Mouse (Mus musculus) spleen, adult 18-20 months (tissue): ENCODE measurements around the gene Adamts1.

Experiments
- DNase-seq, 2 experiments: peaks; one replicate each; pipeline ENCODE4 v3.0.0; 2022; ENCODE audit warnings: mixed read lengths in 2 of 2

Gene Adamts1

DNA sequence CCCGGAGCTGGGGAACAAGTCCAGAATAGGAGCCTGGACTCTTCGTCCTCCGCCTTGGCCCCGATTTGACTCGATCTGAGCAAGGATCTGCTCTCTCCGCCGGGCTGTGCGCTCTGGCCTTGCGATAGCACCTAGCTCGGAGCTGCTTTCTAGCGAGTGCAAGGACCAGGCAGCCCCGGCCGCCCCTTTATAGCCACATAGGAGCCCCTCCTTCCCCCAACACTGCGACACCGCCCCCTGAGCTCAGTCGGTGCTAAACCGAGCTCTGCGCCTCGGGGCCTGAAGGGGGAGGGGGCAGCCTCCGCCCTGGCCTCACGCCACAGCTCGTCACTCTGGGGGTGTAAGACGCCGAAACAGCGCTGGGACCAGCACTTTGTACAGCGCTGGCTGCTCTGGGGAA is at the start of gene Adamts1:
Adamts1 (minus strand) TSS at position 160 of the 400 bp plus-strand sequence.
- peak; percentile 6 to 8 for DNase-seq

GRCm38 (mm10) chr16:85827066-85827465 is 24.2 kb upstream of the Adamts1 start:
- DNase-seq, result no peak

DNA sequence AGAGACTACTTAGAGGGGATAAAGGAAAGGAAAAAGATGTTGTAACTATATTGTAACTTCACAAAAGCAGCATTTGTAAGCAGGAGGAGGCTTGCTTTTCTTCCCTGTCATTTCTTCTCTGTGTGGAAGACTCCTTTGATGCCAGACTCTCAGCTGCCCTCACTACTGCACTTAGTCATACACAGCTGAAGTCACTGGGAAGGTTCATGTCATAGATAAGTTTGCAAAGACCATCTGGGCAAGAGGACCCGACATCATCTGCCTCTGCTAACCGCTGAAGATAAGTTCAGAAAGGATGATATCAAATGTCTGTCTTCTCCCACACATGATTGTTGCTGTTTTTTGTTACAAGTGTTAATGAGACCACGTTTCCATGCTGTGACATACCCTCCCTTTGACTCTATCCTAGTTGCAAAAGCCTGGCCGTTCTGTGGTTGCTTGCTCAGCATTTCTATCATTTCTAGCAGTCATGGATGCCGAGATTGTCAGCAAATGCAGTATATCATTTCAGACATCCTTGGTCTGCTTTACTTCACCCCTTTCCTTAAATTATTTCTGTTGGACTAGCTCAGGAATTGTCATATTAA is 19.5 kb upstream of the Adamts1 start:
- no peak for DNase-seq

DNA sequence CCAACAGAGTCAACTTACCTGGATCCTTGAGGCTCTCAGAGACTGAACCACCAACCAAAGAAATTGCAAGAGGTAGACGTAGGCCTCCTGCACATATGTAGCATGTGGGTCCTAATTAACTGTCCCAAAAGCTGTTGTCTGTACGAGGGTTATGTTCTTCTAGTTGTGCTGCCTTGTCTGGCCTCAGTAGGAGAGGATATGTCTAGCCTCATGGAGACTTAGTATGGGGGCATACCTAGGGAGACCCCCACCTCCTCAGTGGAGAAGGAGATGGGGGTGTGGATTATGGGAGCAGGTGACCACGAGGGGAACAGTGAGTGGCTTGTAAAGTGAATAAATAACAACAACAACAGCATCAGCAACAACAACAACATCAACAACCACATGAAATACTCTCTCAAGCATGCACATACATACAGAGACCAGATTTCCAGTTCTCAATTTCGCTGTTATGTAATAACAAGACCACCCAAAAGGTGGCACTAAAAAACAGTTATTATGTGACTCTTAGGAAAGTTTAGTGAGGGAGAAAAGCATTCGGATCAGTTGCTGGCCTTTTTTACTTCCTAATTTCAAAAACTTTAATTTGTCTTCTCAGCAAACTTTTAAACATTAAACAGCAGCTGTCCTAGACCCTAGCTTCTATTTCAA is 17.0 kb upstream of the Adamts1 start:
- DNase-seq, result no peak

DNA sequence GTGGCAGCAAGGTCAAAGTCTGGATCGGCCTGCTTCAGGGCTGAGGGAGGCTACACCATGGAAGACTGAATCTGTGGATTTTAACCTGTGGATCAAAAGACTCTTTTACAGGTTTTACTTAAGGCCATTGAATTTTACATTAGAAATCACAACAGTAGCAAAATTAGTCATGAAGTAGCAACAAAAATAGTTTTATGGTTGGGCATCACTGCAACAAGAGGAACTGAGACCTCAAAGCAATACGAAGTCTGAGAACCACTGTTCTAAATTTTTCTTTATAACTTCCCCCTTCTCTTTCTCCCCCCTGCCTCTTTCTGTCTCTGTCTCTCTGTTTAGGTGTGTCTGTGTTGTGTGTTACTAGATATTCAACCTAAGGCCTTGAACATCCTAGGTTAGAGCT is 11.2 kb upstream of the Adamts1 start:
- DNase-seq, result no peak

- peak in 1 of 2 experiments; percentile 11 for DNase-seq
Measured at GRCm38 (mm10) chr16:85807626-85808025, 4.7 kb upstream of the Adamts1 start.

DNA sequence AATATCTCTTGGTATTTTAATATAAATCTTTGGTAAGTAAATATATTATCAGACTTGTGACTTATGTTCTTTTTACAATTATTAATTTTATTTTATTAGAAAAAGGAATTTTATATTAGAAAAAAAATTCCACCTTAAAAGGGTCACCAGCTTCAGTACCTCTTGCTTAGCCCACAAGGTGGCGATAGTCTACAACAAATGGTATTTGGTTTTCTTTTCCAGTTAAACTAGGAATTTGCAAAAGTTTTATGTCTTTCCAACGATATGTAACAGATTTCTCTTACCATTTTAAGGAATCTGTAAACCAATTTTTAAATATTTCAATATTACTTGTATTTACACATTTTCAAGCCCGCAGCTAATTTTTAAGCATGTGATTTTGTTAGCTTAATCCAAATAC is 4.2 kb upstream of the Adamts1 start:
- DNase-seq, result no peak

DNA sequence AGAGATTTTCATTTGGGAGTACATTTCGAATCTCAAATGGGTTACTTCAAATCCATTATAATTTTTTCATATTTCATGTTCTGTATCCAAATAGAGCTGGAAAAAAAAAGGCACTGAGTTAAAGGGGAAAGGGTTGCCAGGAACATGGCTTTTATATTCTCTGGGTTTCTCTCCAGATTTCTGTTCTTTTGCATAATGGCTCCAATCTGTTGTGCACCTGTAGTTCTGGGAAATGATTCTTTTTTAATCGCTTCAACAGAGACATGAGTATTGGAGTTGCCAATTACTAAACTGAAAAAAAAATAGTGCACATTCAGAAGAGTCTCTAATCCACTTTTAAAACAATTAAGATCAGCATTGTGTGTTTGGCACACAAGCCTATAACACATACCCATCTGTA is 2.7 kb upstream of the Adamts1 start:
- no peak for DNase-seq

GRCm38 (mm10) chr16:85803613-85804551 is 969 bp upstream of the Adamts1 start:
- DNase-seq, result peak; percentile 6 to 7

DNA sequence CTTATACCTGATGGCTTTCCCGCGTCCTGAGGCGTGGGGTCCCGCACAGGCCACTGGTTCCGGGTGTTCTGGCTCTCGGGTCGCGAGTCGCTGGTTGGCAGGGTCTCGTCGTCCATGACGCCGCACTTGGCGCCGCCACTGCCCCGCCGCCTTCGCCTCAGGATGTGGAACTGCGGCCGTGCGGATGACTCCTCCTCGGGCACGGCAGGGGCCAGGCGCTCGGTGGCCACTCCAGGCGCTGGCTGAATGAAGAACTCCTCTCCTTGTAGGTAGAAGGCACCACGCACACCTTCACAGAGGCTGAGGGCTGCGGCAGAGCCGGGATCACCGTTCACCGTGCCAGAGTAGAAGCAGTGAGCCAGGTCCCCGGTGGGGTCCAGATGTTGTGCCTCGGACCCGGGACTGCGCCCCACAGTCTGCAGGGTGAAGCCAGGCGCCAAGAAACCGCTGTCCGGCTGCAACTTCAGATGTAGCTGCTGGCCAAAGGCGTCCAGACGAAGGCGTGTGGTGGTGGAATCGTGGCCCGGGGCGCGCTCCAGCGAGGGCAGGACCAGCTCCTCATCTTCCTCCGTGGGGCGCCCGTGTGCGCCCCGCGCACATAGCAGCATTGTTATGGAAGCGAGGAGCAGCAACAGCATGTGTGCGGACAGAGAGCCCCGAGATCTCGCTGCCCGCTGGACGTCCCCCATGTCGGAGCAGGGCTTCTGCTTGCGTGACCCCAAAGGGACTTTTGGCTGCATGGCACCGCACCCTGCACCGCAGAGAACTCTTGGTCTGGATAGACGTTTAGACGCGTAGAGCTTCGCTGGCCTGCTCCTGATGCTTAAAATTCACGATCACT is 722 bp downstream of the Adamts1 start:
- DNase-seq, result no peak

- DNase-seq, result peak; percentile 5 to 6
Measured at GRCm38 (mm10) chr16:85801252-85801651, 1.7 kb downstream of the Adamts1 start.

DNA sequence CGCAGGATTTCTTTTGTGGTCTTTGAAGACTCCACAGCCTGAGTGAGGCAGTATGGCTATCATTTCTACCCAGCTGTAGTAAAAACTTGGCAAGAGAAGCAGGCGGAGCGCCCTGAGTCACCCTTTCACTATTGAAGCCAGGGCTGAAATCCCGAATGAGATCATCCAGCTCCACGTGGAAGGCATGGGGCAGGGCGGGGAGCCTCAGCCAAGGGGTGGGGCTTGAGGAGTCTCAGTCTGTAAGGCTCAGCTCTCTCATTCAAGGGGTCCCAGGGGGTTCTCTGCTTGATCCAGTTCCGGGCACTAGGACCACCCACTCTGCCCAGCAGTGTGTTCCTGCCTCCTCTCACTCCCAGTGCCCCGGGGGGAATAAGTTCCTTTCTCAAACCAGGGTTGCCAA is 2.2 kb downstream of the Adamts1 start:
- DNase-seq, result peak in 1 of 2 experiments; percentile 6

DNA sequence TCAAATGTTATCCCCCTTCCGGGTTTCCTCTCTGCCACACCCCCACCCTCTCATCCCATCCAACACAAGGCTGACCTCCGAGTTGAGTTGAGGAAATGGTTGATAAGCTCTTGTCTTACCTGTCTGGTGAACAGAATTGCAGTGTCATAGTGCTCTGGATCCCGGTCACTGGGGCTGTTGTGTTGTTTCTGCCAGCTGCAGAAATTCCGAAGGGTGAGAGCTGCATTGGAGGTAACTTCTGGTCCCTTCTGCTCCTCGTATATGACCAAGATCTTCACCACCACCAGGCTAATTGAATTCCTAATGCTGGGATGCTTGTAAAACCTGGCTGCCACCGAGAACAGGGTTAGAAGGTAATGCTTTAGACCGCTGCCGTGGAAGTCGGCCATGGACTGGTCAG is 2.9 kb downstream of the Adamts1 start:
- no peak for DNase-seq

- DNase-seq, result no peak
Measured at GRCm38 (mm10) chr16:85798334-85798733, 4.6 kb downstream of the Adamts1 start.

DNA sequence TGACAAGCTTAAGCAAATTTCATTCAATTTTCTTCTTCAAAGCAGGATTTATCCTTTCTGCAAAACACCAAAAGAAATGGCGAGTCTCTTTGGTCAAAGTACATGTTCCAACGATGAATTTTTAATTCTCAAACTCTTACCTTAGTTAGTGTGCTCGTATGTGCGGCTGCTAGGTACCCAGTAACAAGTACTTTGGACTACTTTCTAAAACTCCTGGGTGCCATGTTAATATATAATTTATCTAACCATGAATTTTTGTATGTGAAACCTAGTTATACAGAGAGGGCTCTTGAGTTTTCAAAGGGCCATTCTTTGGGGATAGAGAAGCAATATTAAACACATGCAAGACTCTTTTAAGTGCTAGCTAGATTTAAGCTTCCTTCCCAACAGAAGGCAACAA is 5.8 kb downstream of the Adamts1 start:
- no peak for DNase-seq

DNA sequence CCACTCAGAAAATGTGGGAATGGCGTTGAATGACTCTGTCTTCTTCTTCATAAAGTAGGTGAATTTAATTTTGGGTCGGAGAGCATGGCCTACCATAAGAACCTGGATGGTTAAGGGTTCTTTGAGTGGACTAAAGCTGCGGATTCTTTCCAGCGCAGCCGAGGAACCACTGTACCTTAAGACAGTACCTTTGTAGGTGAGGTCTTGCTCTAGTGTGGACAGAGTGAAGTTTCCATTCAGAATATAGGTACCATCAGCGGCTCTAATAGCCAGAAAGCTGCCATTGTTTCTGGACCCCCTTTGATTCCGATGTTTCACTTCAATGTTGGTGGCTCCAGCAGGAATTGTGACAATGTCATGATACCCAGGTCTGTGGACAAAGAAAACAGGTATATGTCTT is 7.2 kb downstream of the Adamts1 start:
- DNase-seq, result no peak

DNA sequence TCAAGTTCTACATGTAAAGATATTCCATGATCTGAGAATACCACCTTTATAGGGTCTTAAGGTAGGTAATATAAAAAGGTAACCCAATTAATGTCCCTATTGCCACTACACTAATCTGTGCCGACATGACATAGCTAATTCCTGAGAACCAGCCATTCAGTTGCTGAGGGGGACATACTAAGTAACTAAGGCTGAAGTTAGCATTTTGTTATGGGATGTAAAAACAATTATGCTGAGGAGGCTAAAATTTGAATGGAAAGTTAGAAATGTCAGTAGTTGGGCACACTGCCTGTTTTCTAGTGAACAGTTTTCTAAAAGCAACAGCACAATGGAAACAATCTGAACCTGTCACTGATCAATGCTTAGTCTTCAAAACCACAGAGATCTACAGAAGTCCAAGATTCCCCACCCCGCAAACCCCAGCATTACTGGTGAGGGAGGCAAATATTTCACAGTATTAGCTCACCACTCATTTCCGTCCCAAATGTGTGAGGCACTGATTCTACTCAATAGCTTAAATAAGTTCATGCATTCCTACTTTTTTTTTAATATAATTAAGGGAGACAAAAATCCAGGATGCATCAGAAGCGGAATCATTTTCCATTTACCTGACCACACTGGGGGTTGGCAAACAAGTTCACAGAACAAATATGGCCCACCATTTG is 9.6 kb downstream of the Adamts1 start:
- DNase-seq, result no peak

GRCm38 (mm10) chr16:85781076-85781475 is 21.8 kb downstream of the Adamts1 start:
- DNase-seq, result no peak

- DNase-seq, result no peak
Measured at GRCm38 (mm10) chr16:85779775-85780174, 23.1 kb downstream of the Adamts1 start.

DNA sequence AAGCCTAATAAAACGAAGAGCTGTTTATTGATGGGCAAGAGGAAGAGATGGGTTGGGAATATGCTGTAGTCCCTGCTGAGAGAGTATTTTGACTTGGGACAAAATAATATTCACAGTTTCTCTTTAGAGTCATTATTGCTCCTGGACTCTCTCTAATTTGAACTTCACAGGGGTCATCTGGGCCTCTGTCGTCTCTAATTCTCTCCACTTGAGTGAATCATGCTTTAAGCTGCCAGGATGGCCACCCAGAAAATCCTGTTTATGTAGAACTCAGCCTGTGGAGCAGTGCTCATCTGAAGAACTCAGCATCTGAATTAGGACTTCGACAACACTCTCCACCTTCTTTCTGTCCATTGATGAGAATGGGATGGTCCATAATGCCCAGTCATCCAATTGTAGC is 30.6 kb downstream of the Adamts1 start:
- DNase-seq, result no peak

DNA sequence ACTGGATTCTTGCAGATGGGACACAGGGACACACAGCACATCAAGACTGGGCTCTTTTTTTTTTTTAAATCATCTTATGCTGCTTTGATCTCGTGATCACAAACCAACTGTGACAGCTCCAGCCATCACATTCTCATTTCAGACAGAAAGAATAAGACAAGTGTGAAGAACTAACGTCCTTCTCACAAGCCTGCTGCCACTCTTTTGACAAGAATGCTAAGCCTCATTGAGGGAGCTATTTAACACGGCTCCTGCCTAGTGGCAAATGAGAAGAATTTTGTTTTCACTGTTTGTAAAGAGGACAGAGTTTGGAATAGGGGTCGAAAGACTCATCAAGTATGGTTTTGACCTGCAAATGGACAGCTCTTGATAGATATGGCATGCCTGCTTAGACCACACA is 35.6 kb downstream of the Adamts1 start:
- DNase-seq, result no peak

DNA sequence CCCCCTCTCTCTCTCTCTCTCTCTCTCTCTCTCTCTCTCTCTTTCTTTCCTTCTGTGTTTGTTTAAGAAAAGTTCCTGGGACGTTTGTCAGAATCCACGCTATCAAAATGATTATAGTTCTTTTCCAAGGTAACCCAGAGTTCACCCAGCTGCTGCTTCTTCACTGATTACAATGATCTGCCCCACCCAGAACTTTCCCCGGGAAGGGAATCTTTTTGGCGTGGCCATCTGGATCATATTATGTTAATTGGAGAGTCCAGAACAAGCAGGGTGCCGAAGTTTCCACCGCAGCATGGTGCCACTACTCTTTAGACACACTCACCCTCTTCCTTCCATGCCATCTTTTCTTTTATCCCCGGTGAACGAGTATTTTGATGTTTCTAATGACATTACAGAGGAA is 37.2 kb downstream of the Adamts1 start:
- DNase-seq, result no peak
